Mouse (Mus musculus) heart, postnatal 14 days (tissue): Measurements from ENCODE around the gene Vsig1. TPM values are rescaled to one million over a fixed set of nuclear protein-coding genes. Genes with fewer than 3 reads are reported as not detected.
A peak's percentile ranks its signal among the peaks of the same experiment; 100 is the strongest.

ENCODE experiments used
- DNase-seq, 2 experiments: peaks; one replicate each; pipeline ENCODE4 v3.0.0; 2021 to 2022
- intact Hi-C: fragments of 180-260 bp; cut with DNase I; formaldehyde crosslinking; loops from one replicate; pipeline ENCODE4 v1.15.1; 2025
- long read RNA-seq, 2 experiments: library from polyadenylated mRNA; stranded (forward); transcript quantifications; one replicate each; pipeline ENCODE4 v2.0.0; 2021
- total RNA-seq, 2 experiments: library from RNA; stranded (reverse); gene quantifications; 2 replicates each; pipeline ENCODE4 v1.2.3; 2021

The Vsig1 gene
- total RNA-seq = not detected
- long read RNA-seq, experiment 1 = 0 reads
- long read RNA-seq, experiment 2 = 0 reads

DNA sequence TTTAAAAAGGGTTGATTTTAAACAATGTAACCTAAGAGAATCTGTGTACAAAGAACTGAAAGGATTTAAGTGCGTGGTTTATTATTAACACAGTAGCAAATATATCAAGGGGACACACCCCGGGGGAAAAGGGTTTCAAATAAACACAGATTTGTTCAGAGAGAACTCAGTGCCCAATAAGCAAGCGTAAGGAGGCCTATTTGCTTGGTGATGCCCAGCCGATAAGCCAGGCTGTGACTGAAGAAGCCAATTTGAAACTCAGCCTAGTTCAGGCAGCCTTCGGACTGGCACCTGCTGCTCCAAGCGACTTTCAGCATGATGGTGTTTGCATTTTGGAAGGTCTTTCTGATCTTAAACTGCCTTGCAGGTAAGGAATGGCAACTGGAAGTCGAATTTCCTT, at the start of gene Vsig1:
Vsig1 (plus strand) TSS at position 249 of the 400 bp plus-strand sequence.
- intact Hi-C loops = no loop called here
- no peak for DNase-seq

DNA sequence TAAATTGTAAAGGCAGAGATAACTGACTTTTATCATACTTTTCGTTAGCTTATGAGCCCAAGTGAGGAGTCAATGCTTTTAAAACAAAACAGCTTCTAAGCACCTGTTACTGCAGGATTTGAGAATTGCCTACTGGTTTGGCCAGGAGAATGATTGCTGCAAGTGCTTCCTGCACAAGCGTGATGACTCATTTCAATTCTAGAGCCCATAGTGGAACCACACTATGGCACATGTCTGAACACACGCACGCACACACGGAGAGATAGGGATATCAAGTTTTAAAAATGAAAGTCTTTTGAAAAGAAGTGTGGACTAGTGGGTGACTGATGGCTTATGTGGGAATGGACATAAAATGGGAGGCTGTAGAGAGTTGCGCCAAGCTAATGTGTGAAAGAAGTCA, 44.6 kb upstream of the Vsig1 start:
- intact Hi-C loops = no loop called here
- DNase-seq = no peak

DNA sequence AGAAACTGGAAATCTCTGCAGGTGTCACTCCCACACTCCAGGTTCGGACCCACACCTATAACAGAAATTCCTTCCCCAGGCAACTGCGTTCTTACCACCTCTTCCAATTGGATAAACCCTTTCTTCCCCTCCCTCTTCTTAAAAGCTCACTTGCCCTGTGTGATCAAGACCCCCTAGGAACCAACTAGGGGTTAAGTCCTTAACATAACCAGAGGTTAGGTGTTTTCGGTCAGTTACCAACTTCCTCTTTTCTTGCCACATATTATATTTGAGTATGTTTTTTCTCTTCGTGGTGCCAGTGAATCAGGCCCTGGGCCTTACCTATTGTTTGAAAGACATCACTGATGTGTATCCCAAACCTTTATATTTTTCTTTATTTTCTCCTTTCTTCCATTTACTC, 44.0 kb upstream of the Vsig1 start:
- DNase-seq = no peak
- intact Hi-C loops = no loop called here

DNA sequence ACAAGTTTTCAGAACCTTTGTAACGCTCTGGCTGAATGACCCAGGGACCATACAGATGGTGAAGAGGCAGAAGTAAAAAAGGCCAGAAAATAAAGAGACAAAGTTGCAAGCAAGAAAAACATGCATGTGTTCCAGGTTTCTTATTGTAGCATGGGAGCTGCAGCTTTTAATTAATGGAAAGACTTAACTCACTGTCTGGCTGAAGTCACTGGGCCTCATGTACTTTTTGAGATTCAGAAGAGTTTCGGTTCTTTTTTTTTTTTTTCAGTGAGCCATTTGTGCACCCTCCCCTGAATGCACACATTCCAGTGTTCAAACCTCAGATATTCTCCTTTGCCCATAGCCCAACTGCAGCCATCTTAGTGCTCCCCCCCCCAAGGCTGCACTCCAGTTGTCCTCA, 20.2 kb upstream of the Vsig1 start:
- DNase-seq = no peak
- intact Hi-C loops = no loop called here

DNA sequence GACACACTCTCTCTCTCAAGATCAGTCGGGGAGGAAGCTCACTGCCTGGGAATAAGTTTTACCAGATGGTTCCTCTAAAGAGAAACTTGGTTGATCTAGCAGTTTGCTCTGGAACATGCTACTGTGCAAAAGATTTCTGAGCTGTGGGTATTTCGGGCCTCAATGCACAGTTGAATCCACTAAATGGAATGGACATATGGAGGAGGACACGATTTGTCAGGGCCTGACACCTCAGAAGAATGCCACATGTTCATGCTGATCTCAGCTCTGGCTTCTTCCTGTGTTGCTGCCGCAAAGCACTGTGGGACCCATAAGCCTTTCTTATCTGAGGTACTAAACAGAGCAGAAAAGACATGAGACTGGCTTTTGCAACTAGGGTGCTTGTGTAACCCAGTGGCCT, 15.6 kb upstream of the Vsig1 start:
- DNase-seq = no peak
- intact Hi-C loops = no loop called here

DNA sequence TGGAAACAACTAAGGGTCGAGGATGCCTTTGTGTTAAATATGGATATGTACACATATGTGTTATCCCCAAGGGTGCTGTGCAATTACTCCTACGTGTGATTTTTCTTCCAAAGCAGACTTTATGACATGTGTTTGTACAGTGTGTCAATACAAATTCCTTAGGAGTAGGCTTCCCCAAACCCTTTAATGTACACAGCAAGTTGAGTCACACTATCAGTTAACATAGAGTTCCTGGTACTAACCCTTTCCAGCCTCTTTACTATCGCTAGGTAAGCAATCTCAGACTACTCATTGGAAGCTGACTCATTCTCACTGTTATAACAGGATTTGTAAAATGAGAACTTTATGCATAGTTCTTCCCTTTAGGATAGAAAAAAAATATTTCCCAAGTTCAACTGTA, 3.9 kb upstream of the Vsig1 start:
- no peak for DNase-seq
- intact Hi-C loops = no loop called here

DNA sequence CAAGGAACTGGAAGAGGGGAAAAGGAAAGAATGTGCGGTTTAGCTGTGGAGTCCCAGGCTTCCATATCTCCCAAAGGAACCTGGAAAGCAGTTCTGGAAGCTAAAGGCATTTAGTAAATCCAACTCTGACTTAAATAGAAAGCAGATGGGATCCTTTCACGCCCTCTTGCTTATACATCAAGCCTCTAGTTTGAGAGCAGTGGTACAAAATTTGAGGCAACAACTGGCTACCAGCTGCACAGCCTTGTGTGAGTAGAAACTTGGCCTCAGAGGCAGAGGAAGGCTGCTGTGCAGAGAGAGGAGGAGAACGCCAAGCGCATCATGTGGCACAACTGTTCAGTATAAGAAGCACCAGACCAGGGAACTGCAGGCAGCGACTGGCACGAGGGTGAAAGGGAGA, 13.9 kb downstream of the Vsig1 start:
- DNase-seq = no peak
- intact Hi-C loops = no loop called here

DNA sequence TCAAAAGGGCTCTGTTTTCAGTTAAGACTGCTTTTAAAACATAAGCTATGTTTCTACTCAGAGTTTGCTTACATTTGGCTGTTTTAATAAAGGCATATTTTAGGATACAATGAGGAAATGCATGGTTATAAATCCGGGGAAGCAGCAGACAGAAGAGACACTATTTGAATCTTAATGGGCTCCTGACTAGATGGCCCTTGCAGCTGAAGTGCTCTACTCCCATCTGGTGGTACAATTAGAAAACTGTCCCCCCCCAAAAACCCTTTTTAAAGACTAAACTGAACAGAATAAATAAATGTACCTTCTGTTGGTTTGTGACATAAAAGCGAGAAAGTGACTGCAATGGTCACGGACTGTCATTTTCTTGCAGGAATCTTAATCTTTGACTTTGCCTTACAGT, 24.7 kb downstream of the Vsig1 start:
- DNase-seq = no peak
- intact Hi-C loops = no loop called here

DNA sequence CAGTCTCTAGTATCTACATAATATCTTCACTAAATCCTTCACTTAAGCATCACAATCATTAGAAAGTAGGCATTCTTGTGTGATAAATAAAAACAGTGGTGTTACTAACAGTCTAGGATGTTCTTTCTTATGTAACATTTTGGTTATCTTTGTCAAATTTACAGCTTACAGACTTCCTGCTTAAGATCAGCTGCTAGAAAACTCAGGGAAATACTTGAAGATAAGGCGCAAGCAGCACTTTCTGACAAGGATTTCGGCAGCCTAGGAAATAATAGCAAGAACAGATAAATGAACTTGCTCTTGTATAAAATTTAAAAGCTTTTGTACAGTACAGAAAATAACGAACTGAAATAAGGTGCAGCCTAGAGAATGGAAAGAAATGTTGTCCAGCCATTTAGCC, 25.9 kb downstream of the Vsig1 start:
- intact Hi-C loops = no loop called here
- DNase-seq = no peak

DNA sequence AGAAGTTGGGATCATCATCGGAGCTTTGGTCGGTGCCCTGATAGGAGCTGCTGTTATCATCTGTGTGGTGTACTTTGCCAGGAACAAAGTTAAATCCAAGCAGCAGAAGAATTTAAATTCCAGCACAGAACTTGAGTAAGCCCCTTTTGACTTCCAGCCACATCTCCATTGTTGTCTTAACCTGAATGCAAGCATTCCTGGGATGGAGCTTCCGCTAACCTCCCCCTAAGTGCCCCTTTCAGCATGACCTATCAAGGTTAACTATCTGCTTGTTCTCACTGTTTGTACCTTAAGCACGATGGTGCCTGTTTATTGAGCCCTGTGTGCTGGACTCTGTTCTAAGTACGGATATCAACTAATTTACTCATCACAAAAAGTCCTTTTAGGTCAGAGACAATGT, 28.9 kb downstream of the Vsig1 start:
- intact Hi-C loops = no loop called here
- DNase-seq = no peak

DNA sequence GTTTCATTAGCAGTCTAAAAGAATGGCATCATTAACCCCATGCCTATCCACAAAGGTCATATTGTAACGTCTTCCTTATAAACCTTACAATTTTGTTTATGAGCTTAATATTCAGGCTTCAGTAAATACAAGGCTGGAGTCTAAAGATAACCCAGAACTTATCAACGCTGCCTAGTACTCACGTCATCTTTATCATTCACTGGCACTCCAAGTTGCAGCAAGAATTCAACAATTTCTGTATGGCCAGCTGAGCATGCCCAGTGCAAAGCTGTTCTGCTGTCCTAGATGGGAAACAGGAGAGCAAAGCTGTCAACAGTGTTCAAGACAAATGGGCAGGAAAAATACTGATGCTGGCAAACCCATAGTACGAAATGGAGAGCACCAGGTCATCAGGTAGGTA, 46.2 kb downstream of the Vsig1 start:
- DNase-seq = no peak

DNA sequence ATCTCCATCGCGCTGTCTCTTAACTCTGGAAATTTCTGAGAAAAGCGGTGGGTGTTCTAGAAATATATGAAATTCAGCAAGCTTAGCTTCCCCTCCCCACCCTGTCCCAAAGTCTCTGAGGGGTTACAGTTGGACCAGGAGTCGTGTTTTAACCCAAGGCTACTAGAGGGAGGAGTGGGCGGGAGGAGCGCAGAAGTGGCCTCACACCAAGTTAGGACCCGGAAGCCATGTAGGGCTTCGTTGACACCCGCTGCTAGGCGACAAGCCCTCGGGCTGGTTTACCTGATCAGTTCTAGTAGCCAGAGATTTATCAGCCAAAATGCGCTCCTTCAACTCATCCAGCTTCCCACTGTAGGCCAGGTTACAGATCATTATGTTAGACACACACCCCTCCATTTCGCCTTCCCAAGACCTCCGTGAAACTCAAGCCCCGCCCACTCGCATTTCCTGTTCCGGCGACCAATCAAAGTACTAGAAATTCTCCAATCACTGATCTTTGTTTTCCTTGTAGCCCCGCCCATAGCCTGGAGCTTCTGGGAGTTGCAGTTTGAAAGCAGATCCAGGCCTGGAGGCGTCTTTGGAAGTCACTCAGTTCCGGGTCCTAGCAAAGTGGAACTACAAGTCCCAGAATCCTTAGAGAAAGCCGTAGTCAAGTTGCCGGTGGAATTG, 49.0 kb downstream of the Vsig1 start, which contains the start of the genes Psmd10 and Atg4a:
Psmd10 (minus strand) TSS at position 457 of the 669 bp plus-strand sequence.
Atg4a (plus strand) TSS at position 636 of the 669 bp plus-strand sequence.
- intact Hi-C loops = no loop called here
- peak; percentile 85 to 87 for DNase-seq

More for the DNA sequence above, 46.2 kb downstream of the Vsig1 start:
- intact Hi-C loops = no loop called here

DNA sequence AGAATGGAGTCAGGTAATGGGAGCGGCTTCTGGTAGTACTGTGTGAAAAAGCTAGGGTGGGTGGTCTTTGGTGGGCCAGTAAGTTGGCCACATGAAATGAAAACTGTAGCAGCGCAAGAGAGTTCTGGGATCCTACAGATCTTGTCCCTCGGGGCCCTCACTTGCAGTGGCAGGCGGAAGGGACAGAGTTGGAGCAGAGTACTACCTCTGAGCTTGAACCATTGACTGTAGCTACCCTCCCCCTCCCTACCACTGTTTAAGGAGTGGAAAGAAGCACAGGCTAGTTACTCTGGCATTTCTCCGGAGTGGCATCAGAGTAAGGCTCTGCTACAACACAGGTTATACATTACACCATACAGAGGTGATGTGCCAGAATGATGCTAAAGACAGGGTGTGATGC, 49.6 kb downstream of the Vsig1 start:
- DNase-seq = no peak
- intact Hi-C loops = no loop called here

DNA sequence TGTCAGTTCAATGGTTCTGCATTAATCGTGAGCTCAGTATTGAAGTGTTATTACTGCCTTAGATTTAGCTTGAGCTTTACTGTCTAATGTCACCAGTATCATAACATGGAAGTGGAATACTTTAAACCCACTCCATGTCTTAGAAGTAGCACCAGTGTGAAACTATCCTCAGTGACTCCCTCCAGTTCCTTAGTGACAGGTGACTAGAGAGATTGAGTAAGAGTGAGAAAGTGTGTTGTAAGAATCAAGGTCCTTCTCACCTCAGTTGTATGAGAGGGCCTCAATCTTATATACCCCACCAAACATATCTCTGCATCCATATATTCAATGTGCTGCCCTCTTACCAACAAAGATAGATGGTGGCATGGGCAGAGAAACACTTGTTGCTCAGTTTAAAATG, 71.5 kb downstream of the Vsig1 start:
- intact Hi-C loops = no loop called here

DNA sequence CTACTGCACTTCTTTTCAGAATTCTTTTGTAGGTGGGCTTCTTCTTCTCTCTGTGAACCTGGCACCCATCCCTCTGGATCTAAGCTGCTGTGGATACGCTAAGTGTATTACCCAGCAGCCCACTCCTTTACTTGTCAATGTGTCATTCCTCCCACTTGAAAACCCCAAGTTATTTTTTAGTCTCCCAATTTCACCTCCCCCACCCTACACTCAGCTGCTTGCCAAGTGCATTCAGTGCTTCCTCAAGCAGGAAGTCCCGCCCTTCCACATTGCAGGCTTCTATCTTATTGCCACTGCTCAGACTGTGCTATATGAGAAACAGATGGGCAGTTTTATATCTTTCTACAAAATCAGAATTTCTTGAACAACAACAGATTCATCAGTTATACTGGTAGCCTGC, 72.1 kb downstream of the Vsig1 start:
- intact Hi-C loops = no loop called here
- peak; percentile 23 to 25 for DNase-seq

More for the DNA sequence above, 71.5 kb downstream of the Vsig1 start:
- DNase-seq = no peak

DNA sequence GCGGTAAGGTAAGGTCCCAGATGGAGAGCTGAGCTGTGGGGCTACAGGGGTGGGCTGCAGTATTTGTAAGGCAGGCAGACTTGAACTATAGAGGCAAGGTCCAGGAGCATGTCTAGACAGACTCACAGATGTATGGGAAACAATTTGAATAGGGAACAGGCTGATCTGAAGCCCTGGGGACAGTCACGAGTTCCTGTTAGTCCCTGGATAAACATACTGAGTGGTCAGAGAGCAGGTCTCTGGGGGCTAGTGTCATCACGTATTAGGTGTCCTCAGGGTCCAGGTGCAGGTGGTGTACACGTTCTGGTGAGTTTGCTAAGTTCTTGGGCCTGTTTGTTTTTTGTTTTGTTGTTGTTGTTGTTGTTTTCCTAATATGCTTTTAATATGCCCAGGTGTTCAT, 72.8 kb downstream of the Vsig1 start:
- intact Hi-C loops = no loop called here
- DNase-seq = no peak

DNA sequence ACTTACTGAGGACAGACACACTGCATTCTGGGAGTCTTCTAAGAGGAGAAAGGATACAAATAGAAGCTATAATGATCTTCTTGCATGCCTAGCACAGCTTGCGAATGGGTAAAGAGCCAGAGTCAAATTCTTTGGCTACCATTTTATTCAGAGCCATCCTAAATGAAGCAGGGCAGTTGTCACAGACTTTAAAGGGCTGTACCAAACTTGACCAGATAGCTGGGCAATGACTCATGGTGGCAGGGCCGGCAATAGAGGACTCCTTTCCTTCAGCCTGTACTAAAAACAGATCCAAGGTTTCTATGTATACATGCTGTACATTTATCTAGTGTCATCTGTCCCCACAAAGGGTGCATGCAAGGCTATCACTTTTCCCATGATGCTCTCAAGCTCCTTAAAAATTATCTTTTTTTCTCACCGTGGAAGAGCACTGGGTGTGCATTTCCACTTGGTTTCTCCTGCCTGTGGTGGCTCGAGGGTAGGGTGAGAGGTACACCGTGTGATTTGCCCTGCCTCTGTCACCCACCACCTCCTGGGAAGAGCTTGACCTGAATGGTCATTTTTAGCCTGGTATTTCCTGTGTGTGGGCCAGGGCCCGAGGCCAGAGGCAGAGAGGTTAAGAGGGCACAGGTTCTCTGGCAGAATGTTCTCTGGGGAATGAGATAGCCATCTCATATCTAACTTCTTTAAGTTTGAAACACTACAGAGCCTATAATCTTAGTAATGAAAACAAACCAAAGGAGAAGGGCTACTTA, 76.0 kb downstream of the Vsig1 start:
- intact Hi-C loops = no loop called here

DNA sequence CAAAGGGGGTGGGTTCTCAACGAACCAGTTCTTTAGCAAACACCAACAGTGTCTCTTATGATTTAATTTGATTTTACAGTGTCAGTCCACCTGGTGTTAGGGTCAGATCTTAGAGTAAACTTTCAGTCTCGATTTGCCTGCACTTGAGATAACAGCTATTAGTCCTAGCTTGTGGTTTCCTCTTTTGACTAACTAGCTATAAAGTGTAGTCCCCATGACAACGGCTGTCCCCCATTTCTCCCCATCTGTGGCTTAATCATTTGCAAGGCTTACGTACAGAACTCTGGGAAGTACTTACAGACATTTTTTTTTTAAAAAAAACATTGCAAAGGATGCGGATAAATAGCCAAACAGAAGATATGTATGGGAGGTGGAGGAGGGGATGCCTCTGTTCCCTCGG, 77.4 kb downstream of the Vsig1 start:
- intact Hi-C loops = no loop called here
- DNase-seq = no peak

More for the DNA sequence above, 76.0 kb downstream of the Vsig1 start:
- no peak for DNase-seq

DNA sequence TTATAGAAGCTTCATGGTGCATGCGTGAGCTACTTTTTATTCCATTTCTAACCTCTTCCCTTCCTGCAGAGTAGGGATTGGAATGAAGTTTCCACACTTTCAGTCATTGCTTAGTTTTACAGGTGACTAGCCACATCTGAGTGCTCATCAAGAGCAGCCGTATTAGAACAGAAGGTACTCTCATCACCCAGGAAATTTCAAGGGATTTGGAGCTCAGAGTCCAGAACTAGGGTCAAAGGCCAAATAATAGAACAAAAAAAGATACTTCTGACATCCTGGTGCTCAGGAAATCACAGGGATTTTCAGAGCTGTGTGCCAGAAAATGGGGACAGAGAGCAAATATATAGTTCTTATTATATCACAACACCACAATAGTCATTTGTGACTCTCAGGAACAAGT, 77.8 kb downstream of the Vsig1 start:
- intact Hi-C loops = no loop called here
- no peak for DNase-seq
